Mouse (Mus musculus) bone marrow, adult 2 months (tissue): ENCODE data around the gene Cd34.

Source experiments
- CTCF ChIP-seq: fragments of 200-500 bp; IDR thresholded peaks from 2 replicates; pipeline ENCODE4 v1.5.1; 2011; ENCODE audit warnings: low read length, control low read depth; ENCODE audit not compliant: control insufficient read depth, insufficient read depth
- POLR2A ChIP-seq: fragments of 200-500 bp; IDR thresholded peaks from 2 replicates; pipeline ENCODE4 v1.6.1; 2011; ENCODE audit warnings: low read depth, mild to moderate bottlenecking, control low read depth, low read length, borderline replicate concordance; ENCODE audit not compliant: control insufficient read depth

- TF ChIP-seq CTCF (no peak), POLR2A (no peak)
These were observed 39.5 kb downstream of the Cd34 start for GRCm38 (mm10) chr1:194977946-194978720.
